ENCODE assay signal across 8 mouse cellular contexts in genomic region chr4:43875160-43875918, GRCm38 (mm10). TPM values are rescaled to one million over a fixed set of nuclear protein-coding genes. Genes with fewer than 3 reads are reported as not detected.
DNase-seq lines count a peak whose midpoint lies in the region; ATAC-seq and TF ChIP-seq lines count a peak whose summit lies in the region.

Gene Reck, plus strand, starts transcription at chr4:43875530.

- H3K36me3 ChIP-seq in heart, embryonic 10.5 days = no peaks in the 10 kb centered on the region
- no peaks in the 10 kb centered on the region for H3K36me3 ChIP-seq in kidney, embryonic 14.5 days (ENCODE audit: control insufficient read depth, insufficient read depth, low read length)

- H3K9me3 ChIP-seq in heart, embryonic 10.5 days = no peaks in the 10 kb centered on the region
- no peaks in the 10 kb centered on the region for H3K9me3 ChIP-seq in kidney, embryonic 14.5 days (ENCODE audit: control insufficient read depth, low read length)

- H3K27ac ChIP-seq in bone marrow macrophage, adult 2 months (ENCODE audit: insufficient read depth, low read depth, low read length) = no peak within 1 kb of the TSS
- no peak within 1 kb of the TSS for H3K27ac ChIP-seq in embryonic fibroblast, embryonic 13.5 days (ENCODE audit: insufficient read depth, low read length)
- H3K27ac ChIP-seq in heart, embryonic 10.5 days = peak within 1 kb of the TSS; percentile 96
- H3K27ac ChIP-seq in kidney, embryonic 14.5 days (ENCODE audit: low read depth, low read length) = peak within 1 kb of the TSS; percentile 76

- peak within 1 kb of the TSS; percentile 63 for H3K4me3 ChIP-seq in bone marrow macrophage, adult 2 months (ENCODE audit: insufficient read depth, low read length)
- H3K4me3 ChIP-seq in embryonic fibroblast, embryonic 13.5 days (ENCODE audit: insufficient read depth, low read length) = peak within 1 kb of the TSS; percentile 63
- peak within 1 kb of the TSS; percentile 90 for H3K4me3 ChIP-seq in heart, embryonic 10.5 days
- peak within 1 kb of the TSS; percentile 88 for H3K4me3 ChIP-seq in kidney, embryonic 14.5 days (ENCODE audit: low read length)

- H3K27me3 ChIP-seq in heart, embryonic 10.5 days (ENCODE audit: insufficient read depth, poor library complexity, severe bottlenecking) = no peaks in the 10 kb centered on the region
- H3K27me3 ChIP-seq in kidney, embryonic 14.5 days (ENCODE audit: control insufficient read depth, insufficient read depth, low read length) = no peaks in the 10 kb centered on the region

- TF ChIP-seq CTCF in bone marrow macrophage, adult 2 months (IDR thresholded peaks at IDR 0.05; ENCODE audit: low read depth, low read length) = no peak
- no peak for TF ChIP-seq CTCF in embryonic fibroblast, embryonic 13.5 days (IDR thresholded peaks at IDR 0.05; ENCODE audit: borderline replicate concordance, insufficient read depth, low read length)

- H3K4me1 ChIP-seq in bone marrow macrophage, adult 2 months (ENCODE audit: control insufficient read depth, insufficient read depth, low read length) = 0 out of 2 replicates have a peak, but pooled peaks cover 2% of the 10 kb centered on the region
- peaks cover 8% of the 10 kb centered on the region for H3K4me1 ChIP-seq in embryonic fibroblast, embryonic 13.5 days (ENCODE audit: control insufficient read depth, insufficient read depth, low read length)
- H3K4me1 ChIP-seq in heart, embryonic 10.5 days = peaks cover 34% of the 10 kb centered on the region
- H3K4me1 ChIP-seq in kidney, embryonic 14.5 days (ENCODE audit: control insufficient read depth, insufficient read depth, low read length) = peaks cover 5% of the 10 kb centered on the region; the same call in 1 of the 2 replicates

- TF ChIP-seq POLR2A in bone marrow macrophage, adult 2 months (IDR thresholded peaks at IDR 0.05; ENCODE audit: borderline replicate concordance, low read depth, low read length) = no peak
- peak; percentile 22; the same call in 1 of the 2 replicates for TF ChIP-seq POLR2A in embryonic fibroblast, embryonic 13.5 days (IDR thresholded peaks at IDR 0.05; ENCODE audit: low read depth, low read length)

- H3K4me2 ChIP-seq in kidney, embryonic 14.5 days (replicated peaks; ENCODE audit: low read depth, low read length) = peak within 1 kb of the TSS; percentile 84

- peak within 1 kb of the TSS; percentile 81 for H3K9ac ChIP-seq in kidney, embryonic 14.5 days (ENCODE audit: low read depth, low read length)

- peak; percentile 95 for ATAC-seq in kidney, embryonic 14.5 days (ENCODE audit: low FRiP score, low TSS enrichment)
- ATAC-seq in monocyte, adult 5-6 weeks (replicated peaks; ENCODE audit: insufficient number of reproducible peaks, low FRiP score, low TSS enrichment, poor library complexity, severe bottlenecking) = 0 out of 2 replicates have a peak, but pooled peaks have one; percentile 34

- peak; percentile 69 to 78 for DNase-seq in B cell, adult 2 months
- DNase-seq in heart, embryonic 10.5 days (ENCODE audit: low spot score) = peak; percentile 94
- DNase-seq in liver = peak; percentile 85
- DNase-seq in spleen, postnatal 4 days (ENCODE audit: low spot score in 2 of 2) = peak; percentile 73 to 89

- under 1% methylated on average over 72 of the region's 73 CpGs for WGBS in heart, embryonic 10.5 days
- WGBS in kidney, embryonic 14.5 days = under 1% methylated on average over 62 of the region's 73 CpGs

RNA-seq across cellular contexts. Expression of gene Reck, which starts in this region (rescaled TPM):
- 0.12 and 0.84 TPM in 2 replicates for polyA plus RNA-seq in bone marrow macrophage, adult 2 months (2012; ENCODE audit: insufficient read depth, insufficient read length, missing spikeins)
- polyA plus RNA-seq in embryonic fibroblast, embryonic 13.5 days (2011; ENCODE audit: insufficient read length, low read depth, missing spikeins) = 18.5 and 25.1 TPM in 2 replicates
- 11.0 and 17.4 TPM in 2 replicates for polyA plus RNA-seq in heart, embryonic 10.5 days (2016; fragmentation: Nextera tagmentation; extraction: Ambion mirVana)
- polyA plus RNA-seq in kidney, embryonic 14.5 days (2014; fragmentation: Nextera tagmentation; extraction: Ambion mirVana) = 16.9 and 26.2 TPM in 2 replicates
- 0.38 to 6.1 TPM (median 4.6 TPM) in 3 replicates for total RNA-seq in monocyte, adult 5-6 weeks (2017)

Comparison
In these comparisons a context has a peak if more than half of its experiments do, and no peak if none do; other contexts are left out.
1. H3K27ac ChIP-seq: peak in heart, embryonic 10.5 days (single experiment) and kidney, embryonic 14.5 days (single experiment); none in bone marrow macrophage, adult 2 months (single experiment) and embryonic fibroblast, embryonic 13.5 days (single experiment).
2. Peak in every context shown above with its lines, with median percentiles within 50 percentile points of each other: DNase-seq and H3K4me3 ChIP-seq.